Mouse (Mus musculus): Measurements from ENCODE around the gene Pafah1b2.

- no peak for TF ChIP-seq CTCF (IDR thresholded peaks at IDR 0.05; ENCODE audit: control insufficient read depth, insufficient read depth, insufficient replicate concordance, low read depth, low read length)
- no peak for TF ChIP-seq POLR2A (IDR thresholded peaks at IDR 0.05; ENCODE audit: control insufficient read depth, low read depth, low read length)
These were observed 53.6 kb downstream of the Pafah1b2 start for GRCm38 (mm10) chr9:45958851-45959250.
